Mouse (Mus musculus) urinary bladder, adult 2 months (tissue): Measurements from ENCODE around the gene Prdm5. TPM values are rescaled to one million over a fixed set of nuclear protein-coding genes. Genes with fewer than 3 reads are reported as not detected.

ENCODE experiments used
- DNase-seq: peaks from one replicate; pipeline ENCODE4 v3.0.0; 2022; ENCODE audit warnings: low spot score
- polyA plus RNA-seq: library from polyadenylated mRNA; depleted of rRNA; stranded (reverse); fragments of >200 nt; gene quantifications from 2 replicates; pipeline ENCODE4 v1.2.3, GENCODE M21; 2012; rRNA removed

Gene Prdm5
- polyA plus RNA-seq, 1 experiment = 12.4 TPM

GRCm38 (mm10) chr6:65932776-65933175 is 154.0 kb downstream of the Prdm5 start:
- DNase-seq = no peak

DNA sequence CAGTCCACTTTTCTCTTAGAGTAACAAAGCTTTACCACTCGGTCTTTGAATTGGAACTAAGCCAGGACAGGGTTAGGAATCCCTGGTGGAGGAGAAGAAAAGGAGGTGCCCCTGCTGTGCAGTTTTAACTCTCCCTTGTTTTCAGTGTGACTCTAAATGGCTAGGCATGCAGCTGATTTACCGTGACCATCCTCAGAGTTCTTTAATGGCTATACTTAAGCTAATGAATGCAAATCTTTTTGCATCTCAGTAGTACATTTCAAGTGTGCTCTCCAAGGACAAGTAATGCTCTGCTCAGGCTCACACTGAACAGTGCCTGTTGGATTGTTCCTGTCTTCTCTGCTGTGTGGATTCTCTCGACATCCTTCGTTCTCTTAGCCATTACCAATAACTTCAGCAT is 154.4 kb downstream of the Prdm5 start:
- no peak for DNase-seq

DNA sequence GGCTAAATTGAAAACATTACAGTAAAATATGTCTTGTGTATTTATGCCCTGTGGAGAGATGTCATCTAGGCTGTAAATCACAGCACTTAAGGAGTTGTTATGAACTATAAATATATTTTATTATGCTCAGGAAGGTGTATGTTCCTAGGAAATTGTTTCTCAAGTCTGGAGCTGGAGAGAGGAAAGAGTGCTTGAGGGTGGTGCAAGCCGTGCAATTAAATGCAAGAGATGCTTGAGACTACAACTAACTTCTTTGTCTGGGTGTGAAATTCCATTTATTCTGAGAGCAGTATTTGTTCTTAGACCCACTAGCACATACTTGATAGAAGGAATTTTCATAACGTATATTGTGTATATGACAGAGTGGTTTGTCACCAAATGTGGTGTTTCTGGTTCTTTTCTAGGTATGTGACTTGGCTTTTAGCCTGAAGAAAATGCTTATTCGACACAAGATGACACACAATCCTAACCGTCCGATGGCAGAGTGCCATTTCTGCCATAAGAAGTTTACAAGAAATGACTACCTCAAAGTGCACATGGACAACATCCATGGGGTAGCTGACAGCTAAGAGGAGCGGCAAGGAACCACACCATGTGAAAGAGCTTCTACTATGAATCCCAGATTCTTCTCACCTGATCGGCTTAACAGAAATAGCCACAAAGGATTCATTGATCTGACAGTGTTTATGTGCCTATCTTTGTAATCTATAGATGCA is 156.9 kb downstream of the Prdm5 start:
- DNase-seq = no peak

DNA sequence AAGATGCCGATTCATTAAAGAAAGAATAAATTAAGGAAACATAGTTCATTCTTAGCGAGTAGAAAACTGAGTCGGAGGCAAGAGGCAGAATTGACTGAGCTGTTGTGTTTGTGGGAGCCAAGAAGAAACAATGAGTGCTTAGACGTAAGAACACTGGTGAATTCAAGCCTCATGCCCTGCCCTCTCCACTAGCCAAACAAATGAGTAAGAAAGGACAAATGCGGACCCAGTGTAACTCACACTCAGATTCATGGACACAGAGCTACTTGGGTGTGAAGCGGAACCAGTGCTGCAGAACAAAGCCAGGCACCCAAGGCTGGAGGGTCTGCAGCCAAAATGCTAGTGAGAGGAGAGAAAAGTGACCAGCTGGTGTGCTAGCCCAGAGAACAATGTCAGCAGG is 171.7 kb downstream of the Prdm5 start:
- no peak for DNase-seq

GRCm38 (mm10) chr6:65952309-65952708 is 173.5 kb downstream of the Prdm5 start, which contains the start of gene 4930544G11Rik:
4930544G11Rik (plus strand) TSS chr6:65952609.
- no peak for DNase-seq

DNA sequence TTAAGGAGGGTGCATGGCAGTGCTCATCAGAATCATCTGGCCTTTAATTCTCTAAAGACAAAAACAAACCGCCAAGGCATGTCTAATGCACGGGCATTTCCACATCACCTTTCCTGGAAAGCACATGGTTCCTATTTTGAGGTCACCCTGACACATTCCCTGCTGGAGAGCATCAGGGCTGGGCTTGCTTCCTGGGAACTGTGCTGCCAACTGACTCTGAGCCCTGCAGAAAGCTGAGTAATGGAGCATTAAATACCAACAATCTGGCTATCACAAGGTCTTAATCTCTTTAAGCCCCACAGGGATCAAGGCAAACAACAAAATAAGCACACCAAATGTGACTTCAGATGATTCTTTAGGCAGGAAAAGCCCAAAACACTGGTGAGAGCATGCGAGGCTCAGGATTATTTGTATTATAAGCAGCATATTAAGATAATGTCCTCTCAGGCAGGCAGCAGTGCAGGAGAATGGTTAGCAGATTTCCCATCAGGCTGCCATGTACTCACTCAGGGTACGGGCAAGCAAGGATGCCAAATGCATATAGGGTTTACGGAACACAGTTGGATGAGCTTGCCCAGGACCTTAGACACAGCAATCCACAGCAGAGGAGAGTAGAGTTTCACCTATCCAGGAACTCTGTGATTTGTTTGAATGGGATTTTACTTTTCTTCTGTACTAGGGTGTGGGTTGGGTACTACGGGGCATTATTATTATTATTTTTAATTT is 190.8 kb downstream of the Prdm5 start:
- DNase-seq = no peak

GRCm38 (mm10) chr6:65970410-65970809 is 191.6 kb downstream of the Prdm5 start:
- DNase-seq = no peak

Other genes starting within 250 kb of the Prdm5 start
- gene Ndnf, start 107.4 kb upstream of the Prdm5 start, polyA plus RNA-seq = 1.5 and 1.6 TPM in 2 replicates
- gene 4930544G11Rik, start 173.6 kb downstream of the Prdm5 start, polyA plus RNA-seq = not detected in 2 replicates